Mouse (Mus musculus) T-helper 2 cell (primary cell): Measurements from ENCODE around the gene Emx2.

Experiments used
- in situ Hi-C: fragments of 300-600 bp; cut with MboI, MseI; formaldehyde crosslinking; loops from one replicate; pipeline ENCODE4 v1.15.1; 2025; ENCODE audit warnings: high pct_unique_total_duplicates

Emx2 gene

GRCm38 (mm10) chr19:59457951-59458742, at the start of gene Emx2:
Gene Emx2 (plus strand): TSS chr19:59458372.
- in situ Hi-C loops: no loop called here

- in situ Hi-C loops: loop anchor here (10.0 kb wide), 1 partner anchor 331 kb away; no protein-coding TSS in a partner anchor
These were observed 44.0 kb upstream of the Emx2 start for GRCm38 (mm10) chr19:59414128-59414527.

GRCm38 (mm10) chr19:59418024-59418423, 40.1 kb upstream of the Emx2 start:
- in situ Hi-C loops: loop anchor here (5.0 to 10.0 kb wide), 2 partner anchors 327 to 724 kb away; no protein-coding TSS in a partner anchor

- in situ Hi-C loops: loop anchor here (5.0 to 10.0 kb wide), 2 partner anchors 326 to 724 kb away; no protein-coding TSS in a partner anchor
These were observed 39.5 kb upstream of the Emx2 start for GRCm38 (mm10) chr19:59418671-59419070.

- in situ Hi-C loops: no loop called here
These were observed 35.8 kb upstream of the Emx2 start for GRCm38 (mm10) chr19:59422393-59422792.

- in situ Hi-C loops: no loop called here
These were observed 34.5 kb upstream of the Emx2 start for GRCm38 (mm10) chr19:59423685-59424084.

GRCm38 (mm10) chr19:59424975-59425374, 33.2 kb upstream of the Emx2 start:
- in situ Hi-C loops: no loop called here

GRCm38 (mm10) chr19:59432286-59432685, 25.9 kb upstream of the Emx2 start:
- in situ Hi-C loops: no loop called here

GRCm38 (mm10) chr19:59450561-59451135, 7.5 kb upstream of the Emx2 start:
- in situ Hi-C loops: no loop called here

GRCm38 (mm10) chr19:59451441-59451951, 6.7 kb upstream of the Emx2 start:
- in situ Hi-C loops: no loop called here

GRCm38 (mm10) chr19:59452321-59452720, 5.9 kb upstream of the Emx2 start:
- in situ Hi-C loops: no loop called here

- in situ Hi-C loops: no loop called here
These were observed 4.6 kb upstream of the Emx2 start for GRCm38 (mm10) chr19:59453591-59453990.

GRCm38 (mm10) chr19:59454196-59454595, 4.0 kb upstream of the Emx2 start:
- in situ Hi-C loops: no loop called here

GRCm38 (mm10) chr19:59455671-59456070, 2.5 kb upstream of the Emx2 start:
- in situ Hi-C loops: no loop called here

- in situ Hi-C loops: no loop called here
These were observed 894 bp upstream of the Emx2 start for GRCm38 (mm10) chr19:59457011-59457945.

GRCm38 (mm10) chr19:59458743-59459135, 567 bp downstream of the Emx2 start:
- in situ Hi-C loops: no loop called here

- in situ Hi-C loops: no loop called here
These were observed 1.1 kb downstream of the Emx2 start for GRCm38 (mm10) chr19:59459158-59459781.

GRCm38 (mm10) chr19:59459811-59460241, 1.7 kb downstream of the Emx2 start:
- in situ Hi-C loops: loop anchor here (10.0 kb wide), 1 partner anchor 685 kb away; no protein-coding TSS in a partner anchor

- in situ Hi-C loops: loop anchor here (10.0 kb wide), 1 partner anchor 684 kb away; no protein-coding TSS in a partner anchor
These were observed 2.4 kb downstream of the Emx2 start for GRCm38 (mm10) chr19:59460328-59461115.
